Mouse (Mus musculus) bone marrow, adult 2 months (tissue): ENCODE measurements around the gene Rps24.

ENCODE experiments used
- CTCF ChIP-seq: fragments of 200-500 bp; IDR thresholded peaks from 2 replicates; pipeline ENCODE4 v1.5.1; 2011; ENCODE audit warnings: low read length, control low read depth; ENCODE audit not compliant: control insufficient read depth, insufficient read depth
- POLR2A ChIP-seq: fragments of 200-500 bp; IDR thresholded peaks from 2 replicates; pipeline ENCODE4 v1.6.1; 2011; ENCODE audit warnings: low read depth, mild to moderate bottlenecking, control low read depth, low read length, borderline replicate concordance; ENCODE audit not compliant: control insufficient read depth

DNA sequence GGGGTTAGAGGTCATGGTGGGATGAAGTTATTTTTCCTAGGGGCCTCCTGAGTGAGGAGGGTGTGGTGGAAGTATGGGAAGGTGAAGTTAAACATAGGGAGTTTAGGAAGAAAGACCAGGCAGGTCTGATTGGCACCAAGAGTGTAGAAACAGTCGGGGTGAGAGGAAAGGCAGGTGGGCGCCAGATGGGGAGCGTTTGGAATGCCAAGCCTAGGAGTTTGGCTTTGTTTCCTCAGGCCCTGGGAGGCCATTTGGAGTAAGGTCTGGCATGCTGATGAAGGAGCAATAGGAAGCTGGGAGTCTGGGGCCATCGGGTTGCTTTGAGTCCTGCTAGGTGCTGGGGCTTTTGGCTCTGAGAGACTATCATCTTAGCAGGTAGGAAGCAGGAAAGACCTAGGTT is 56.0 kb downstream of the Rps24 start:
- no peak for TF ChIP-seq CTCF
- TF ChIP-seq POLR2A: no peak
